Mouse (Mus musculus): ENCODE measurements around the gene Rec8. TPM values are rescaled to one million over a fixed set of nuclear protein-coding genes. Genes with fewer than 3 reads are reported as not detected.
A peak's percentile ranks its signal among the peaks of the same experiment; 100 is the strongest.

Rec8 gene
- total RNA-seq (2017) = 15.4 and 17.9 TPM in 2 replicates

GRCm38 (mm10) chr14:55617822-55618221 is at the start of gene Rec8:
Rec8 (plus strand) TSS chr14:55618037.
- ATAC-seq (replicated peaks in 1 of 2; ENCODE audit: insufficient read depth in 1 of 2, low FRiP score in 2 of 2, low TSS enrichment in 1 of 2, low read depth in 1 of 2, poor library complexity in 2 of 2, severe bottlenecking in 2 of 2) = peak; percentile 85 to 88

- ATAC-seq (replicated peaks in 1 of 2; ENCODE audit: insufficient read depth in 1 of 2, low FRiP score in 2 of 2, low TSS enrichment in 1 of 2, low read depth in 1 of 2, poor library complexity in 2 of 2, severe bottlenecking in 2 of 2) = no peak
Observed at GRCm38 (mm10) chr14:55570588-55570987, 47.2 kb upstream of the Rec8 start.

- no peak for ATAC-seq (replicated peaks in 1 of 2; ENCODE audit: insufficient read depth in 1 of 2, low FRiP score in 2 of 2, low TSS enrichment in 1 of 2, low read depth in 1 of 2, poor library complexity in 2 of 2, severe bottlenecking in 2 of 2)
Observed at GRCm38 (mm10) chr14:55571760-55572159, 46.1 kb upstream of the Rec8 start.

GRCm38 (mm10) chr14:55575302-55575701 is 42.5 kb upstream of the Rec8 start, which contains the start of gene Fitm1:
Fitm1 (plus strand) TSS chr14:55575617.
- no peak for ATAC-seq (replicated peaks in 1 of 2; ENCODE audit: insufficient read depth in 1 of 2, low FRiP score in 2 of 2, low TSS enrichment in 1 of 2, low read depth in 1 of 2, poor library complexity in 2 of 2, severe bottlenecking in 2 of 2)

- ATAC-seq (replicated peaks in 1 of 2; ENCODE audit: insufficient read depth in 1 of 2, low FRiP score in 2 of 2, low TSS enrichment in 1 of 2, low read depth in 1 of 2, poor library complexity in 2 of 2, severe bottlenecking in 2 of 2) = no peak
Observed at GRCm38 (mm10) chr14:55575711-55576110, 42.1 kb upstream of the Rec8 start.

GRCm38 (mm10) chr14:55576376-55576775 is 41.5 kb upstream of the Rec8 start:
- peak in 1 of 2 experiments; percentile 47; a peak in 1 of 4 replicates for ATAC-seq (replicated peaks in 1 of 2; ENCODE audit: insufficient read depth in 1 of 2, low FRiP score in 2 of 2, low TSS enrichment in 1 of 2, low read depth in 1 of 2, poor library complexity in 2 of 2, severe bottlenecking in 2 of 2)

GRCm38 (mm10) chr14:55577871-55578667 is 39.8 kb upstream of the Rec8 start, which contains the start of gene Psme1:
Psme1 (plus strand) TSS chr14:55578123.
- ATAC-seq (replicated peaks in 1 of 2; ENCODE audit: insufficient read depth in 1 of 2, low FRiP score in 2 of 2, low TSS enrichment in 1 of 2, low read depth in 1 of 2, poor library complexity in 2 of 2, severe bottlenecking in 2 of 2) = peak; percentile 86 to 92

- peak; percentile 9 to 15; a peak in 2 of 4 replicates for ATAC-seq (replicated peaks in 1 of 2; ENCODE audit: insufficient read depth in 1 of 2, low FRiP score in 2 of 2, low TSS enrichment in 1 of 2, low read depth in 1 of 2, poor library complexity in 2 of 2, severe bottlenecking in 2 of 2)
Observed at GRCm38 (mm10) chr14:55578668-55579269, 39.1 kb upstream of the Rec8 start.

GRCm38 (mm10) chr14:55579511-55580496 is 38.0 kb upstream of the Rec8 start:
- ATAC-seq (replicated peaks in 1 of 2; ENCODE audit: insufficient read depth in 1 of 2, low FRiP score in 2 of 2, low TSS enrichment in 1 of 2, low read depth in 1 of 2, poor library complexity in 2 of 2, severe bottlenecking in 2 of 2) = no peak

- ATAC-seq (replicated peaks in 1 of 2; ENCODE audit: insufficient read depth in 1 of 2, low FRiP score in 2 of 2, low TSS enrichment in 1 of 2, low read depth in 1 of 2, poor library complexity in 2 of 2, severe bottlenecking in 2 of 2) = no peak
Observed at GRCm38 (mm10) chr14:55580731-55581130, 37.1 kb upstream of the Rec8 start.

- no peak for ATAC-seq (replicated peaks in 1 of 2; ENCODE audit: insufficient read depth in 1 of 2, low FRiP score in 2 of 2, low TSS enrichment in 1 of 2, low read depth in 1 of 2, poor library complexity in 2 of 2, severe bottlenecking in 2 of 2)
Observed at GRCm38 (mm10) chr14:55581981-55582681, 35.7 kb upstream of the Rec8 start.

GRCm38 (mm10) chr14:55584303-55584701 is 33.5 kb upstream of the Rec8 start:
- ATAC-seq (replicated peaks in 1 of 2; ENCODE audit: insufficient read depth in 1 of 2, low FRiP score in 2 of 2, low TSS enrichment in 1 of 2, low read depth in 1 of 2, poor library complexity in 2 of 2, severe bottlenecking in 2 of 2) = no peak

GRCm38 (mm10) chr14:55584702-55585565 is 32.9 kb upstream of the Rec8 start, which contains the start of gene Emc9:
Emc9 (minus strand) TSS chr14:55585302.
- peak; percentile 89 for ATAC-seq (replicated peaks in 1 of 2; ENCODE audit: insufficient read depth in 1 of 2, low FRiP score in 2 of 2, low TSS enrichment in 1 of 2, low read depth in 1 of 2, poor library complexity in 2 of 2, severe bottlenecking in 2 of 2)

- peak in 1 of 2 experiments; percentile 34; a peak in 1 of 4 replicates for ATAC-seq (replicated peaks in 1 of 2; ENCODE audit: insufficient read depth in 1 of 2, low FRiP score in 2 of 2, low TSS enrichment in 1 of 2, low read depth in 1 of 2, poor library complexity in 2 of 2, severe bottlenecking in 2 of 2)
Observed at GRCm38 (mm10) chr14:55585566-55585960, 32.3 kb upstream of the Rec8 start.

GRCm38 (mm10) chr14:55586149-55586548 is 31.7 kb upstream of the Rec8 start:
- ATAC-seq (replicated peaks in 1 of 2; ENCODE audit: insufficient read depth in 1 of 2, low FRiP score in 2 of 2, low TSS enrichment in 1 of 2, low read depth in 1 of 2, poor library complexity in 2 of 2, severe bottlenecking in 2 of 2) = no peak

- ATAC-seq (replicated peaks in 1 of 2; ENCODE audit: insufficient read depth in 1 of 2, low FRiP score in 2 of 2, low TSS enrichment in 1 of 2, low read depth in 1 of 2, poor library complexity in 2 of 2, severe bottlenecking in 2 of 2) = no peak
Observed at GRCm38 (mm10) chr14:55589271-55589670, 28.6 kb upstream of the Rec8 start.
